Mouse (Mus musculus): ENCODE measurements around the gene Mrps26.
"Not testable (repeated sequence)": the region's sequence is repeated elsewhere in the genome, so short reads cannot be mapped to it uniquely, and the experiment has no call there.

Gene Mrps26

GRCm38 (mm10) chr2:130576564-130576963, 13.0 kb downstream of the Mrps26 start:
- DNase-seq: not testable (repeated sequence)

- DNase-seq: no peak
Measured at GRCm38 (mm10) chr2:130577021-130577420, 13.5 kb downstream of the Mrps26 start.

DNA sequence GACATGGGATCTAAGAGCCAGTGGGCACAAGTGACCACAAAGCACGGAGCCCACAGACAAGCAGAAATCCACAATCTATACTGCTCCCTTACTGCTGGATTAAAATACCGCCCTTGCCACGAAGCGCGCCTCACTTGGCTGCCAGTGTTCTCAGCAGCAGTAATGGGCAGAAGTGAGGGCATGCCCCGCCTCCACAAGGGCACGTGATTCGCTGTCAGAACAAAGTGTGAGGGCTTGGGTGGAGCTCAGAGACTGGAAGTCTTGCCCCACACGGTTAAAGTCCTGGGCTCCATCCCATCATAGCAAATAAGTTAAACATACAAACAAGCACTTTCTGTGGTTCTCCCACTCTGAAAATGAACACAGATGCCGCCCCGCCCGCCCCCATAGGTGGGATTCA, 14.1 kb downstream of the Mrps26 start:
- peak; percentile 63 to 72 for DNase-seq

GRCm38 (mm10) chr2:130578148-130578547, 14.6 kb downstream of the Mrps26 start:
- DNase-seq: peak; percentile 51 to 66

DNA sequence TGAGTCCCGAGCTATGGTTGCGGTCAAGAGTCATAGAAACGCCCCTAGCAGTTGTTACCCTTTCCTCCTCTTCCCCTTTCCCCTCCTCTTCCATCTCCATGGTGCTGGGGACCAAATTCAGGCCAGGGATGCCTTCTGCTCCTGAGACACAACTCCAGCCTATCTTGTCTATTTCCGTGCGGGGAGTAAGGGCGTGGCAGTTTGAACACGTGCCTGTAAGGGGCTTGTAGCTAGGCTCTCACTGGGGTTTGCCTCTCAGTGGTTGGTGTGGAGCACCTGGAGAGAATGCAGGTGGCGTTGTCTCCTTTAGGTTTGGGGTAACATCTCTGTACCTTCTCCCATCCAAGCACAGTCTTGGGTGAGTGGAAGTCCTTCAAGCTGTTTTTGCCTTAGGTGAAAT, 16.2 kb downstream of the Mrps26 start:
- DNase-seq: no peak

DNA sequence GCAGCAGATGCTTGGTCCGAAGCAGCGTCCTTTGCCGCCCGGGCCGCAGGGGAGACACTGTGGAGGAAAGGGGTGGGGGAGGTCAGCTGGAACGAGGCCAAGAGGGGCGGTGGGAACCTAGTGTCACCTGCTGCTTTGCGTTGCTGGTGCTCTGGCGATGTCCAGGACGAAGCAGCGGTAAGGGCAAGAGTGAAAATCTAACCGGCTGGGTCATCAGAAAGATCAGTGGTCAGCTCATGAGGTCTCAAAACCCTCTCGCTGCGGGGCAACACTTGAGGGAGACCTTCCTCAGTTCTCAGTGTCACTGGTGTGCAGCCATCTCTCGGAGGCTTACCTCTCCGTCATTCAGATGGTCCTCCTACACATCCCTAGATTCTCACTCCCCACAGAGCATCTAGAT, 17.7 kb downstream of the Mrps26 start:
- DNase-seq: no peak

- DNase-seq: no peak
Measured at GRCm38 (mm10) chr2:130582552-130582951, 19.0 kb downstream of the Mrps26 start, which contains the start of gene Avp. Avp (minus strand) TSS chr2:130582554.

DNA sequence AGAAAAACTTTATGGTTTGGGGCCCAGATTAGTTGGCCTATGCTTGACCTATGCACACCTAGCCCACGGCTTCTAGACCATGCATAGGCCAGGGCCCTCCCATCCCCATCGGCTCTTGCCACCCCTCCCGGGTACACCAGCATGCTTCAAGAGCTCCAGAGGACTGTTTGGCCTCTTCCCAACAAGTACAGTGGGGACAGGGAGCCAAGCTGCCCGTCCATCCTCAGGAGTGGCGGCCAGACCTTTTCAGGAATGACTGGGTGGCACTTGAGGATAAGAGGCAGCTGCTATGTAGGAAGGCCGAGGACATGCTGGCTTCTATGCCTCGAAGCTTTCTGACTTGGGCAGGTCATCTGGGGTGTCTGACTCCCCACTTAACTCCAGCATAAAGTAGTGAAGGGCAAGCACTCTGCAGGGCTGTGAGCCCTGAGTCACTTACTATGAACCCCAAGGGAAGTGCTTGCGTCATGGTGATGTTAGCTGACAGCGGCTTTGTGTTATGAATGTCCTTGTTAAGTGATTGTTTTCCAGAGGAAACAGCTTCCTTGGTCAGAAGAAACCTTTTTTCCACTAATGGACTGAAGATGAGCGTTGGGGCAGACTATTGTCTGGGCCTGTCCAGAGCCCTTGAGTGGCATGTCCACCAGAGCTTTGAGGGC, 20.5 kb downstream of the Mrps26 start:
- DNase-seq: peak; percentile 42 to 61

- DNase-seq: no peak
Measured at GRCm38 (mm10) chr2:130586016-130586415, 22.5 kb downstream of the Mrps26 start.

GRCm38 (mm10) chr2:130588373-130588772, 24.8 kb downstream of the Mrps26 start:
- DNase-seq: no peak

GRCm38 (mm10) chr2:130589157-130589556, 25.6 kb downstream of the Mrps26 start:
- no peak for DNase-seq

- DNase-seq: no peak
Measured at GRCm38 (mm10) chr2:130589761-130590160, 26.2 kb downstream of the Mrps26 start.

DNA sequence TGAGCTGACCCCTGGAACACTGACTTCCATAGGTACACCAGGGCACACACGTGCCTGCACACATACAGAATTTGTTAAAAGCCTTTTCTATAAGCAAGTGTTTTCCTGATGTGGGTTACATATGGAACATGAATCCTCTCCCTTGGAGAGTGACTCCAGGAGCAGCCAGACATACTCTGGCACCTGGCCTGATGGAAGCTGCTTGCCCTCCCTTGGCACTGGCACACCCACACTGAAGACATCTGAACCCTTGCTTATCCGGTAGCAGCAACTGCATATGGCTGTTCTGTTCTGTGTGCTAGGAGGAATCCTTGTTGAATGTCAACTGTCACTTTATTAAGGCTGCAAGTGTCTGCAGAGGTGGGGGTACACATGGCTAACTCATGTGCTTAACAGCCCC, 27.5 kb downstream of the Mrps26 start:
- no peak for DNase-seq

DNA sequence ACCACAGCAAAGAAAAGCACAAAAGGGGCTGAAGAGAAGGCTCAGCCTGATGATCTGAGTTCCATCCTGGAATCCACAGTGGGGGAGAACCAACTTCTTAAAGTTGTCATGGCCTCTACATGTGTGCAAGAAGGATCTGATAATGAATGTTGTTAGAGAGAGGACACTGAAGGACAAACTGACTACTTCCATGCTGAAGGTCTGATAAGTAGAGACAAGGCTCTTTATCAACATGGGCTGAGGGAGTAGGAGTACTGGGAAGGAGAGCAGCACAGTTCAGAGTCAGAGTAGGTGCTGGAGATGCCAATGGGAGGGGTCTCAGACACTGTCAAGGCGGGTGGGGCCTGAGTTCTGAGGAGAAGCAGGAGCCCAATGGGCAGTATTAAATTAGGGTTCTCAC, 32.1 kb downstream of the Mrps26 start:
- DNase-seq: no peak

GRCm38 (mm10) chr2:130597601-130598010, 34.1 kb downstream of the Mrps26 start:
- no peak for DNase-seq

DNA sequence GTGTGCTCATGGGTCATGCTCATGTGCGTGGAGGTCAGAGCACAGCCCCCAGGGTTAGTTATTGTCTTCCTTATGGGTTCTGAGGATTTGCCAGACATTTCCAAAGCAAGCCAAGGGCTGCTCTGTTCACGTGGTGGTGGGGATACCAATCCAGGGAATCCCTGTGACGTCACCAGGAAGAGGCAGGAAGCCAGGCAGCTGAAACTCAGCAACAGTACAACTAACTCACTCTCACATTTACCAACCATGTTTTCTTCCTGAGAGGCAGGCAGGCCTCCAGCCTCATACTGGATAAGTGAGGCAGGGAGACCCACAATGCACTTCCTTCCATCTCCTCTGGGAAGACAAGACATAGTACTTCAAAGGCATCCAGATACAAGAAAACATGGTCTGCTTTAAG, 34.9 kb downstream of the Mrps26 start:
- no peak for DNase-seq

DNA sequence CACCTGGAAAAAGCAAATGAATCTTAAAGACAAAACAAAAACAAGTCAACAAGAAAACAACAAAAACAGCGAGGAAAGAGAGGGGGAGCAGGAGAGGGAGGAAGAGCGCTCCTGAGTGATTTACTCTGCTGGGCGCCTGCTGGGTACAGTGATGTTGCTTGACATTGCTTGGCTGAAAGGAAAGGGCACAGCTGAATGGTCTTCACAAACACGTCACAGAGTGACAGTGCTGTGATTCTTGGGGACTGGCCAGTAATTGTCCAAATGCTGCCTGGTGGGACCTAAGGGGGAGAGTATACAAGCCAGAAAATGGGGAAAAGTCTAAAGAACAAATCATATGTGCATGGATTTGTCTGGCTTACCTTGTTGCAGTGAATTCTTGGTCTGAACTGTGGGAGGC, 38.7 kb downstream of the Mrps26 start:
- no peak for DNase-seq

GRCm38 (mm10) chr2:130613091-130613490, 49.5 kb downstream of the Mrps26 start:
- DNase-seq: no peak

All from lung, adult 18-20 months (tissue).